Mouse (Mus musculus) ES-Bruce4 (cell line): ENCODE measurements at regions not wholly inside any gene's neighbourhood (a gene's known extent, or its start where the extent isn't known, plus 50 kb on each side); places are given as distances from the start of the nearest gene placed in this dataset.

Experiments used
- CTCF ChIP-seq: IDR thresholded peaks from one replicate; pipeline ENCODE4 v1.8.1; 2011; ENCODE audit warnings: low read depth, low read length
- POLR2A ChIP-seq: IDR thresholded peaks from one replicate; pipeline ENCODE4 v1.8.1; 2011; ENCODE audit warnings: low read length; ENCODE audit not compliant: insufficient read depth

DNA sequence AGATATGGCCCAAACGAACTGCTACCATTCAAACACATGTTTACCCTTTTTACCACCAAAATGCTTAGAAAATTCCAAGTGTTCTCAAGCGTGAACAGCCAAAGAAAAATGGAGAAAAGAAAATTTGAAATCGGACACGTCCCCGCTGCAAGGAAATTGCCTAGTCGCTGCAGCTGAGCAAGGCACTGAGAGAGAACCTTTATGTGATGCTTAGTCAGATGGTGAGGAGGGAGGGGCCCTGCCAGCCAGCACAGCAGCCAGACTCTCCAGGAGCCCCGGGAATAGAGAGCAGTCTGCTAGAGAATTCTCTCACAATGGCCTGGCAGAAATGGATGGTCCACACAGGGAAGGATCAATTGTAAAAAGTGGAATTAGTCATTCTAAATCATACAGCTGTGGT lies 99.0 kb downstream of the Nkx6-1 start:
- TF ChIP-seq POLR2A (no peak), CTCF (no peak)
